Mouse (Mus musculus): ENCODE data around the gene Ampd2.

- TF ChIP-seq POLR2A (IDR thresholded peaks at IDR 0.05; ENCODE audit: extremely low read depth, insufficient read depth, low read length) (no peak), CTCF (IDR thresholded peaks at IDR 0.05; ENCODE audit: low read depth, low read length) (no peak)
Observed at GRCm38 (mm10) chr3:108128520-108128919, 42.1 kb upstream of the Ampd2 start.

Measured in liver, adult 2 months (tissue).